Mouse (Mus musculus) right cerebral cortex, postnatal 25 days (tissue): ENCODE data around the gene Pnpla2.
"Not testable (repeated sequence)": the region's sequence is repeated elsewhere in the genome, so short reads cannot be mapped to it uniquely, and the experiment has no call there.

Experiments used
- DNase-seq: peaks from one replicate; pipeline ENCODE4 v3.0.0; 2022

The Pnpla2 gene

DNA sequence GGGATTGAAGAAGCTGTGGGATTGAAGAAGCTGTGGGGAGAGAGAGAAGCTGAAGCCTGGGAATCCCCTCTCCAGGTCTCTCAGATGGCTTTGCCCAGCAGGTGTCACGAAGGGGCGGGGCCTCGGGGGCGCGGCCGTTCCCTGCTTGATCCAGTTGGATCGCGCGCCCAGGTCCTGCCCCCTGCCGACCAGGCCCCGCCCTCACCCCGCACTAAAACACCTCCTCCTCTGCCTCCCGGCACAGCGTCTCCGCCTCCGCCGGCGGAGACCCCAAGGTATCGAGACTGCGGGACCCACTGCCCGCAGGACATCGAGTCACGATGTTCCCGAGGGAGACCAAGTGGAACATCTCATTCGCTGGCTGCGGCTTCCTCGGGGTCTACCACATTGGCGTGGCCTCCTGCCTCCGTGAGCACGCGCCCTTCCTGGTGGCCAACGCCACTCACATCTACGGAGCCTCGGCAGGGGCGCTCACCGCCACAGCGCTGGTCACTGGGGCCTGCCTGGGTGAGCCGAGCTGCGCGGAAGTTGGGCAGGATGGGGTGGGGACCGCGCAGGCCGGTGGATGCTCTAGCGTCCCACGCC, at the start of gene Pnpla2:
Gene Pnpla2, plus strand, starts transcription at position 232 of the 585 bp plus-strand sequence.
- DNase-seq, result peak; percentile 90

GRCm38 (mm10) chr7:141405466-141405865, 49.5 kb upstream of the Pnpla2 start:
- no peak for DNase-seq

DNA sequence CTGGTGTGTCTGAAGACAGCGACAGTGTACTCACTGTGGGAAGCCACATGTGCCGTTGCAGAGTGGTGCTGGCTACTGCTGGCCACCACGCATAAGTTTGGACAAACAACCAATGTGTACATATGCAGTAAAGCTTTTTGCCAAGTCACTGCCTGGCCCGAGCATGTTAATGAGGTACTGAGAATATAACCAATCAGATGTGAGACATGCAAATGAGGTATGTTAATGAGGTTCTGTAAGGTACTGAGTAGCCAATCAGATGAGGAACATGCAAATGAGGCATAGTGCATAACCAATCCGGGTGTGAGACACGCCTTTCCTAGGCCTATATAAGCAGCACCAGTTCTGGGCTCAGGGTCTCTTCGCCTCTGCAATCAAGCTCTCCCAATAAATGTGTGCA, 47.3 kb upstream of the Pnpla2 start:
- not testable (repeated sequence) for DNase-seq

DNA sequence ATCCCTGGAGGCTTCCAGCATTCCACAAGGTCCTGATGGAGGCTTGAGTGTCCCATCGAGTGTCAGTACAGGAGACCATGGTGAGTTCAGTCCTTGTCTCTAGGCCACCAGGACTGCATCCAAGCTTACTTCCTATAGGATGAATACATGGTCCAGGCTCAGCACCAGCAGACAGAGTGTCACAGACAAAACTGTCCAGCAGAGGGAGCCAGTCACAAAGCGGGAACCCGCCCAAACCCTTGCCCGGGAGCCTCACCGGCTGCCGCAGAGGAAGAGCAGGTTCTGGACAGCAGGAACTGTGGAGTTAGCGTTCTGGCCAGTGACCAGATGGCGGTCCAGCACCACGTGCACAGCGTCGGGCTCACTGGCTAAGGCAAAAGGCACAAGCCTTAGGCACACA, 46.2 kb upstream of the Pnpla2 start:
- peak; percentile 82 for DNase-seq

GRCm38 (mm10) chr7:141410631-141411030, 44.4 kb upstream of the Pnpla2 start:
- DNase-seq, result no peak

- no peak for DNase-seq
Measured at GRCm38 (mm10) chr7:141411667-141412066, 43.3 kb upstream of the Pnpla2 start.

GRCm38 (mm10) chr7:141413331-141413730, 41.7 kb upstream of the Pnpla2 start:
- no peak for DNase-seq

DNA sequence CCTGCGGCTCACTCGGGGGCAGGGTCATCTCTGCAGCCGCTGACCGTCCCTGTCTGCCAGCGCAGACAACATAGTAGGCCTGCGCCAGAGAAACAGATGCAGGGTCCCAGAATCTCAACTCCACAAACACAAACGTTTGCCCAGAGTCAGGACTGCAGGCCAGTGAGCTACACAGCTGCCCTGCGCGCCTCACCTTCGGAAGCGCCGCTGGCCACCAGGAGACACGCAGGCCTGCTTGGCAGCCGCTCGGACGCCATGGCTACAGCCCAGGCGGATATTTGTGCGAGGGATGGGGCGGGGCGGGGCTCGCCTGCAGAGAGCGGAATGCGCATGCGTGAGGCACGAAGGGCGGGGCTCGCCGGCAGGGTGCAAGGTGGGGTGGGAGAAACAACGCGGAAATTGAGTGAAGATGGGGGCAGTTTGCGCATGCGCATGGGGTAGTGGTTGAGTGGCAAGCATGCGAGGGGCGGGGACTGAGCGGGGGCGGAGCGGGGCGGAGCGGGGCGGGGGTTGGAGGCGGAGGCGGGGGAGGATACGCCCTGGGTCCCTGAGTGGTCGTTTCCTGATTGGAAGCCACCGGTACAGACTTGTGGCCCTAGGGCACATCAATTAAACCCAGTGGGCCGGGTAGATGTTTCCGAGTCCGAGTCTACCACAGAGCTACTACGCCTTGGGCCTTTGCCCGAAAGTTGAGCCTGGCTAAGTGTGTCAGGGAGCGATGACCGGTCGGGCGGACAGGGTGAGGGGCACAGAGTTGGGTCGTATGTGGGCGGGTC, 41.0 kb upstream of the Pnpla2 start, which contains the start of gene Gatd1:
Gene Gatd1, minus strand, starts transcription at position 328 of the 776 bp plus-strand sequence.
- peak; percentile 99 for DNase-seq

- DNase-seq, result no peak
Measured at GRCm38 (mm10) chr7:141416144-141416841, 38.7 kb upstream of the Pnpla2 start.

GRCm38 (mm10) chr7:141417731-141418681, 37.0 kb upstream of the Pnpla2 start:
- no peak for DNase-seq

DNA sequence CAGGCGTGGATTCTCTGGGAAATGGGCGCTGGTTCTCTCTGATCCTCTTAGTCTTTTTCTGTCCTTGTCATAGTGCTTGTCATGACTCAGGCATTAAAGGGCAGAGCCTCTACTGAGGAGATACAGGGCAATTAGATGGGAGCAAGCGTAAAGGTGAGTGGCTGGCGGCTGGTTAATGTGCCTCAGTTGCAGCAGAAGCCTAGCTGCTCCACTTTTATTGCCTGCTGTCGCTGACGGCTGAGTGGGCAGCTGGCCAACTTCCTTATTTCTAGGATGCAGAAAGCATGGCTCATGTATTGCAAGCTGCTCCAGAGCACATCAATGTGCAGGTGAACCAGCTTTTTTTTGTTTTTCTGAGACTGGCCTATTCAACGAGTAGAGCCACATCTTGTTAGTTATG, 36.0 kb upstream of the Pnpla2 start:
- no peak for DNase-seq

DNA sequence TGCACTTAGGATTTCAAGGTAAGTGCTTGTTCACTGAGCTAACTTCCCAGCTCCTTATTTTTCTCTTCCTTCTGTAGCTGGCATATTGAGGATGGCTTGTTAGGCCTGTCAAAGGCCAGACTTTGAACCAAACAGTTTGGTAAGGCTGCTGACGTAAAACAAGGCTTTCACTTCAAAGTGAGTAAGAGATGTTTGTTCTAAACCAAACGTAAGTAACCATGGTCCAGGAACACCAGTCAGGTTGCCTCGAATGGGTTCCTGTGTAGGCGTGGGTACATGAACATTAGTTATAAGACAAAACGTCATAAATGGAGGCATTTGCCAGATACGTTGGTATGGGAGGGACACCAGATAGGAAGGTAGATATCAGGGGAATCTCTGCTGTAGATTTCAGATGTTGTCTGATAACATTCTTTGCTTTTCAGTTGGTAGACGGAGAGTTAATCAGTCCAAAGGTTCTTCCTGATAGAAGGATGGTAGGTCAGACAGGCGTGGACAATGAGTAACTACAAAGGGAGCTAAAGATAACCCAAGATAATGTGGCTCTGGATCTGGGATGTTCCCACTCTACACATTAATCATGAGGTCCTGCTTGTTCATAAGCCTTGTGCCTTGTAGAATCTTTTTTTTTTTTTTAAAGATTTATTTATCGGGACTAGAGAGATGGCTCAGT, 34.8 kb upstream of the Pnpla2 start:
- no peak for DNase-seq

GRCm38 (mm10) chr7:141423811-141424210, 31.2 kb upstream of the Pnpla2 start:
- DNase-seq, result no peak

GRCm38 (mm10) chr7:141426948-141427730, 27.9 kb upstream of the Pnpla2 start:
- DNase-seq, result no peak

DNA sequence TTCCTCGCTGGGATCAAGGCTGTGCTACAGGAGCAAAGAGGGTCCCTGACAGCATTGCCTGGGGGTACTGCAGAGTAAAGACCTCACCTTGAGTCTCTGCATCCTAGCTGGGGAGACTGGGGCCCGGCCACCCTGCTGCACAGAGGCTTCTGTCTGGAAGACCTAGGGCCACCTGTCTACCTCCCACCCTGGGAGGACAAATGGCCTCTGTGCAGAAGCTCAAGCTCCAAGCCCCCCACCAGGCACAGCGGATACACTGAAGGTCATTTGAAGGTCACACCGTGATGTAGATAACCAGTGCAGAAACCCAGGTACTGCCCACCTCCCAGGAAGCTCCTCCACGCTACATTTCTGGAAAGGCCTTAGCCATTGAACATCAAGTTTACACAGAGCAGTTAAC, 26.3 kb upstream of the Pnpla2 start:
- DNase-seq, result no peak

- peak; percentile 90 for DNase-seq
Measured at GRCm38 (mm10) chr7:141429310-141429709, 25.7 kb upstream of the Pnpla2 start, which contains the start of gene Cend1. Gene Cend1 (minus strand): TSS chr7:141429491.

DNA sequence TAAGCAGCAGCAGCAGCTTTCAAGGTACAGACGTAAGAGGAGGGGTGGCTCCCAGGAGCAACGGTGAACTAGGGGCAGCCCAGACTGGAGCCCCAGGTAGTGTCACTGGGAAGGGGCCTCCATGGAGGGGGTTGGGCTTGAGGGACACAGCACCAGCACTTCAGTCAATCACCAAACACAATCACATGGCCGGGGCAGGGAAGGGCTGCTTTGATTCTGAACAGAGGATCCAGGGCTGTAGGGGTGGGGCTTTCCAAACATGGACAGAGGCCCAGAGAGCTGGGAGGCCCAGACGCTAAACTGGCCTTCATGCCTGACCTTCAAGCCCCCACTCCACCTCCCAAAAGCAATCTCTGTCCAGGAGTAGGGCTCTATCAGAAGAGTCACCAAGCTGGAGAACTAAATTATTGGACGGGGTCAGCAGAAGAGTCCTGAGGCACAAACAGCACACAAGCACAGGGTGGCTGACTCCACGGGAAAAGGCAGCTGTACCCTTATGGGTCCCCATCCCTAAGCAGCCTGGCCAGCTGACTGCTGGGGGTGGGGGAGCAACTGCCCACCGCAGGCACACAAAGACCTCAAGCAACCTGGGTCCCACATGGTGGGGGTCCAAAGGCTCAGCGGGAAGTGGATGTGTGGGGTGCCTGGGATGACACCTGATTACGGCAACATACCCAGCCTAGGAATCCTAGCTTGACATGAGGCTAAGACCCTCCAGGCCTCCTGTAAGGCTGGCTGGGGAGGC, 25.0 kb upstream of the Pnpla2 start:
- DNase-seq, result no peak

GRCm38 (mm10) chr7:141430585-141431240, 24.3 kb upstream of the Pnpla2 start:
- DNase-seq, result no peak

- DNase-seq, result no peak
Measured at GRCm38 (mm10) chr7:141431434-141432185, 23.4 kb upstream of the Pnpla2 start.
